Mouse (Mus musculus): ENCODE results near the gene Arid3a.

DNA sequence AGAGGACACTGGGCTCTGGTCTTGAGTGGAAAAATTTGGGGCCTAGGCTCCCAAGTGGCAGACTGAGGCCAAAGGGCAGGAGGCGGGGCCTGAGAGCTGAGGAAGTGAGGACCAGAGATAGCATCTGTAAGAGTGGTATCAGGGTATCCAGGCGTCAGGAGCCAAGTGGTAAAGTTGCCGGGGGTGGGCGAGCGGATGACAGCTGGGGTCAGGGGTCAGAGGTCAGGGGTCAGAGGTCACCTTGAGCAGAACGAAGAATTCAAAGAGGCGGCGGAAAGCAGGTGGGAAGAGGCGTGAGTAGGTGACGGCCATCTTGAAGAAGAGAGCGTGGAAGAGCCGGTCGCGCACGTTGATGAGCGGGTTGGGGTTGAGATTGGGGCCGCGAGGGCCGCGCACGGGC is 56.8 kb downstream of the Arid3a start:
- TF ChIP-seq POLR2A (IDR thresholded peaks at IDR 0.05; ENCODE audit: borderline replicate concordance, insufficient read depth, low read length) (no peak), CTCF (IDR thresholded peaks at IDR 0.05; ENCODE audit: borderline replicate concordance, insufficient read depth, low read depth, low read length) (no peak)

All from cerebellum, adult 2 months (tissue).